Mouse (Mus musculus) hindbrain, embryonic 12.5 days (tissue): ENCODE measurements around the gene Ckap2l. TPM values are rescaled to one million over a fixed set of nuclear protein-coding genes. Genes with fewer than 3 reads are reported as not detected.

Experiments
- ATAC-seq: fragments of 200-750 bp; cut with Nextera tagmentation; 2 replicates; pipeline ENCODE4 v1.8.0; 2017; ENCODE audit warnings: moderate TSS enrichment; ENCODE audit not compliant: low FRiP score
- H3K27ac ChIP-seq: fragments of 300-500 bp; sonication (generic); 2 replicates; pipeline ENCODE4 v1.5.1; 2016; ENCODE audit warnings: mild to moderate bottlenecking
- H3K27me3 ChIP-seq: fragments of 300-500 bp; sonication (generic); 2 replicates; pipeline ENCODE4 v1.6.1; 2016; ENCODE audit warnings: mild to moderate bottlenecking
- H3K36me3 ChIP-seq: fragments of 300-500 bp; sonication (generic); 2 replicates; pipeline ENCODE4 v1.6.1; 2016; ENCODE audit warnings: mild to moderate bottlenecking
- H3K4me1 ChIP-seq: fragments of 300-500 bp; sonication (generic); 2 replicates; pipeline ENCODE4 v1.6.1; 2016
- H3K4me2 ChIP-seq: fragments of 300-500 bp; sonication (generic); replicated peaks from 2 replicates; pipeline ENCODE4 v1.6.1; 2016; ENCODE audit warnings: mild to moderate bottlenecking
- H3K4me3 ChIP-seq: fragments of 300-500 bp; sonication (generic); 2 replicates; pipeline ENCODE4 v1.5.1; 2016; ENCODE audit warnings: mild to moderate bottlenecking
- H3K9ac ChIP-seq: fragments of 300-500 bp; sonication (generic); 2 replicates; pipeline ENCODE4 v1.6.1; 2016; ENCODE audit warnings: mild to moderate bottlenecking, moderate library complexity
- H3K9me3 ChIP-seq: fragments of 300-500 bp; sonication (generic); replicated peaks from 2 replicates; pipeline ENCODE4 v1.6.1; 2016; ENCODE audit warnings: mild to moderate bottlenecking
- WGBS: fragments of 180-500 bp; shearing (Covaris S2); methylation state at CpG from one replicate; pipeline ENCODE4 v1.1.7; 2016; 5-methylcytosine and 5-hydroxymethylcytosine counted together
- polyA plus RNA-seq: library from polyadenylated mRNA; unstranded; fragments of >200 nt; fragmentation: Nextera tagmentation; extraction: Ambion mirVana; gene quantifications from 2 replicates; pipeline ENCODE4 v1.2.1, GENCODE M21; 2016

Ckap2l gene
- polyA plus RNA-seq = 33.8 and 37.6 TPM in 2 replicates

GRCm38 (mm10) chr2:129296671-129297588 lies at the start of gene Ckap2l:
Gene Ckap2l (minus strand): TSS chr2:129297212.
- WGBS = under 1% methylated on average over 49 of the region's 50 CpGs
- peak within 1 kb of the TSS; percentile 87 for H3K9ac ChIP-seq
- ATAC-seq = peak; percentile 100
- H3K4me1 ChIP-seq = peaks cover 15% of the 10 kb centered on the region
- no peaks in the 10 kb centered on the region for H3K9me3 ChIP-seq
- 0 out of 2 replicates have a peak, but pooled peaks cover 2% of the 10 kb centered on the region for H3K27me3 ChIP-seq
- peak within 1 kb of the TSS; percentile 79 for H3K4me2 ChIP-seq
- peak within 1 kb of the TSS; percentile 96 for H3K27ac ChIP-seq
- H3K4me3 ChIP-seq = peak within 1 kb of the TSS; percentile 73
- H3K36me3 ChIP-seq = no peaks in the 10 kb centered on the region

GRCm38 (mm10) chr2:129338138-129338621 lies 41.2 kb upstream of the Ckap2l start:
- 80% methylated on average over 6 of the region's 6 CpGs for WGBS
- Histone ChIP-seq H3K27ac (no peak overlapping the region), H3K4me1 (no peaks in the 10 kb centered on the region), H3K9me3 (0 out of 2 replicates have a peak, but pooled peaks cover 6% of the 10 kb centered on the region), H3K4me3 (no peak overlapping the region), H3K4me2 (no peak overlapping the region), H3K9ac (no peak overlapping the region), H3K27me3 (no peaks in the 10 kb centered on the region), H3K36me3 (no peaks in the 10 kb centered on the region)
- no peak for ATAC-seq

DNA sequence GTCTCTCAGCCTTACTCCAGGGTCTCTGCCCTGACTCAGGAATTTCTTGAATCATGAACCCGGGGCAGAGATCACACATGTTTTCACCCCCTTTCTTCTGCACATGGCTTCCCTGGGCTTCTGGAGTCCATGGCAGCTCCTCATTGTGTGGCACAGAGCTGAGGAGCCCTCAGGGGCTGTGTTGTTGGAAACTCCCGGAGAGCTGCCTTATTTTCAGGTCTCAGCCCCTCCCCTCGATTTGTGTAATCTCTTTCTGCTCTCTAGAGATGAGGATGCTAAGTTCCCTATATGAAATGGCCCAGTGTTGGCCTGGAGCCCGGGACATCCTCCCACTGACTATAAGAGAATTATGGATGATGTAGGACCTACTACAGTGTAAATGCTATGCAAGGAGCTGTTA lies 36.5 kb upstream of the Ckap2l start:
- ATAC-seq = no peak
- Histone ChIP-seq H3K9me3 (no peaks in the 10 kb centered on the region), H3K4me1 (no peaks in the 10 kb centered on the region), H3K4me2 (no peak overlapping the region), H3K27me3 (no peaks in the 10 kb centered on the region), H3K9ac (no peak overlapping the region), H3K36me3 (no peaks in the 10 kb centered on the region), H3K4me3 (no peak overlapping the region), H3K27ac (no peak overlapping the region)
- 66% methylated on average over 4 of the region's 4 CpGs for WGBS

- H3K27ac ChIP-seq = no peak overlapping the region
- no peak overlapping the region for H3K4me2 ChIP-seq
- no peaks in the 10 kb centered on the region for H3K36me3 ChIP-seq
- H3K4me1 ChIP-seq = no peaks in the 10 kb centered on the region
- ATAC-seq = no peak
- no peaks in the 10 kb centered on the region for H3K27me3 ChIP-seq
- WGBS = 92% methylated on average over 13 of the region's 13 CpGs
- no peak overlapping the region for H3K4me3 ChIP-seq
- H3K9ac ChIP-seq = no peak overlapping the region
- no peaks in the 10 kb centered on the region for H3K9me3 ChIP-seq
Measured at GRCm38 (mm10) chr2:129330540-129330939, 33.5 kb upstream of the Ckap2l start.

- no peak overlapping the region for H3K4me3 ChIP-seq
- WGBS = 75% methylated on average over 7 of the region's 7 CpGs
- H3K4me1 ChIP-seq = no peaks in the 10 kb centered on the region
- no peaks in the 10 kb centered on the region for H3K36me3 ChIP-seq
- no peak overlapping the region for H3K4me2 ChIP-seq
- no peak overlapping the region for H3K9ac ChIP-seq
- ATAC-seq = no peak
- no peaks in the 10 kb centered on the region for H3K27me3 ChIP-seq
- H3K9me3 ChIP-seq = no peaks in the 10 kb centered on the region
- H3K27ac ChIP-seq = no peak overlapping the region
Measured at GRCm38 (mm10) chr2:129330024-129330423, 33.0 kb upstream of the Ckap2l start.

- 81% methylated on average over 4 of the region's 4 CpGs for WGBS
Measured at GRCm38 (mm10) chr2:129328238-129328637, 31.2 kb upstream of the Ckap2l start.

DNA sequence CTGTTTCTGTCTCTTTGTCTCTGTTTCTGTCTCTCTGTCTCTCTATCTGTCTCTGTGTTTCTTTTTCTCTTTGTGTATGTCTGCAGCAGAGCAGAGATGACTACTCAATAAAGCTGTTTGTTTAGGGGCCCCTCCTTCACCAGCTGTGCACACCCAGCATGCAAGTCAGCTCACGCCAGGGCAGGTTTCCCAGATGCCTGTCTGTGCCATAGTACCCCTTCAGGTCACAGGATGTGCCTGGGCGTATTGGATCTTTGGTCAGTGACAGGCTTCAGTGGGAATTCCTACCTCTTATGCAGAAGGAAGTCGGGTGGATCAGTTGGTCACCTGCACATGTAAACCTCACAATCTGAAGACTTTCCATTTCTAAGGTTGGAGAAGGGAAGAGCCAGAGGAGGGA lies 27.2 kb upstream of the Ckap2l start:
- no peak overlapping the region for H3K27ac ChIP-seq
- ATAC-seq = no peak
- H3K4me2 ChIP-seq = no peak overlapping the region
- H3K4me3 ChIP-seq = no peak overlapping the region
- no peak overlapping the region for H3K9ac ChIP-seq
- WGBS = 80% methylated on average over 3 of the region's 3 CpGs
- H3K36me3 ChIP-seq = no peaks in the 10 kb centered on the region
- H3K9me3 ChIP-seq = no peaks in the 10 kb centered on the region
- no peaks in the 10 kb centered on the region for H3K4me1 ChIP-seq
- H3K27me3 ChIP-seq = no peaks in the 10 kb centered on the region

More at GRCm38 (mm10) chr2:129328238-129328637, 31.2 kb upstream of the Ckap2l start:
- Histone ChIP-seq H3K36me3 (no peaks in the 10 kb centered on the region), H3K4me1 (no peaks in the 10 kb centered on the region), H3K4me2 (no peak overlapping the region), H3K27me3 (no peaks in the 10 kb centered on the region), H3K9ac (no peak overlapping the region), H3K27ac (no peak overlapping the region), H3K9me3 (no peaks in the 10 kb centered on the region), H3K4me3 (no peak overlapping the region)
- ATAC-seq = no peak

DNA sequence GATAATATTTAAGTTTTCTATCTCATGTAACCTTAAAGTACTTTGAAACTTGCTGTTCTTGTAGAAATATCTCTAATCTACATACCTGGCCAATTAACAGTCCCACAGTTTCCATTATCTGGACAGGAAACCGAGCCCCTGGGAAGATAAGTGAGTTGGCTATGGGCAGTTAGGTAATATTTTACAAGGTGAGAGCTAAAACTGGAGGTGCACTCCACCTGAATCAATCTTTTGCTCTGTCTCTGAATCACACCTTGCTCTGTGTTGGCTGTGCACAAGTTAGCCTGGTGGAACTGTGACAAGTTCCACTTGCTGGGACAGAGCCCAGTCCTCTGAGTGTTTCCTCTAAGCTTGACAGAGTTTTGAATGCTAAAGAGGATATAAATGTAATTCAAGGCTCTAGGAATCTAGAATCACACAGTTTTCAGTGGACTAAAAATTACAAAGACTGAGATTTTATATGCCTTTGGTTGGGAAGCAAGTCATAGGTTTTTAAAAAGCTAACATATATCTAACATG lies 25.2 kb upstream of the Ckap2l start:
- Histone ChIP-seq H3K9ac (no peak overlapping the region), H3K4me3 (no peak overlapping the region), H3K36me3 (no peaks in the 10 kb centered on the region), H3K4me1 (no peaks in the 10 kb centered on the region), H3K27ac (no peak overlapping the region), H3K4me2 (no peak overlapping the region), H3K9me3 (no peaks in the 10 kb centered on the region), H3K27me3 (no peaks in the 10 kb centered on the region)
- ATAC-seq = no peak
- 76% methylated on average over 1 of the region's 1 CpGs for WGBS

GRCm38 (mm10) chr2:129320033-129320605 lies 23.1 kb upstream of the Ckap2l start:
- ATAC-seq = no peak
- Histone ChIP-seq H3K4me1 (no peaks in the 10 kb centered on the region), H3K36me3 (no peaks in the 10 kb centered on the region), H3K4me3 (no peak overlapping the region), H3K9me3 (no peaks in the 10 kb centered on the region), H3K9ac (no peak overlapping the region), H3K27me3 (no peaks in the 10 kb centered on the region), H3K27ac (no peak overlapping the region), H3K4me2 (no peak overlapping the region)
- 83% methylated on average over 8 of the region's 8 CpGs for WGBS

DNA sequence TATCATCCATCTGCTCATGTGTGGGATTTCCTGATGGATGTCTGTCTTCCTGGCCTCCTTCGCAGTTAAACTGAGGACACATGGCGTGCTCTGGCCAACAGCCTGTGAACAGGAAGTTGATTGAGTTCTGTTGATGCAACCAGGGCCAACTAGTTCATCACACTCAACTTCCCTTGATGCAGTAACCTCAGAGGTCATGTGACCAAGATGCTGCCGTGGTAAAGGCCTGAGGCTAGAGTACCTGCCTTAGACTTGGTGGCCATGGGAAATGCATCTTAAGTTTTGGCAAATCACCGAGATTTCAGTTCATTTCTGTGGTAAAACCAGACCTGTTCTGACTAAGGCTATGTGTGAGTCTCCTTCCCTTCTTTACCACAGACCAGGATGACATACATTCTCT lies 18.8 kb upstream of the Ckap2l start:
- no peak overlapping the region for H3K4me2 ChIP-seq
- H3K4me3 ChIP-seq = no peak overlapping the region
- ATAC-seq = no peak
- H3K9ac ChIP-seq = no peak overlapping the region
- no peaks in the 10 kb centered on the region for H3K27me3 ChIP-seq
- no peaks in the 10 kb centered on the region for H3K36me3 ChIP-seq
- no peaks in the 10 kb centered on the region for H3K4me1 ChIP-seq
- WGBS = 78% methylated on average over 4 of the region's 4 CpGs
- H3K27ac ChIP-seq = no peak overlapping the region
- no peaks in the 10 kb centered on the region for H3K9me3 ChIP-seq

DNA sequence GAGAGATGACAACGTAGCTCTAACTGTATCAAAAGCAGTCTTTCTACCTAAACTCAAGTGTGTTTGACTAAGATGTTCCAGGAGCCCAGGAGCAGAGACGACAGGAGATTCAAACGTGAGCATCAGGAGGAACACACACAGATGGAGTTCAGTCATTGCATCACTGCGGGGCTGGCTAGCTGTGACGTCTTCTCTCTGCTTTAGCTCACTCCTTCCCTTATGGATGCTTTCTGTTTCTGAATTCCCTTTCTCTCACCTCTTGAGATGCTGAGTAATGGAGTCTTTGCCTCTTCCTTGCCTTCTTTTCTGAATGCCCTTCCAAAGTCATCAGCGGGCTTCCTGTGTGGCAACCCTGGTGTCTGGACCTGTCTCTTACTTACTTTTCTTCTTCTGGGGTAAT lies 17.9 kb upstream of the Ckap2l start:
- H3K27me3 ChIP-seq = no peaks in the 10 kb centered on the region
- WGBS = 87% methylated on average over 6 of the region's 6 CpGs
- H3K27ac ChIP-seq = no peak overlapping the region
- no peak overlapping the region for H3K9ac ChIP-seq
- H3K4me3 ChIP-seq = no peak overlapping the region
- no peaks in the 10 kb centered on the region for H3K9me3 ChIP-seq
- no peak overlapping the region for H3K4me2 ChIP-seq
- no peaks in the 10 kb centered on the region for H3K4me1 ChIP-seq
- H3K36me3 ChIP-seq = no peaks in the 10 kb centered on the region
- ATAC-seq = no peak

GRCm38 (mm10) chr2:129313934-129314333 lies 16.9 kb upstream of the Ckap2l start:
- 100% methylated on average over 1 of the region's 1 CpGs for WGBS
- Histone ChIP-seq H3K4me2 (no peak overlapping the region), H3K4me1 (no peaks in the 10 kb centered on the region), H3K36me3 (no peaks in the 10 kb centered on the region), H3K27me3 (no peaks in the 10 kb centered on the region), H3K9me3 (no peaks in the 10 kb centered on the region), H3K4me3 (no peak overlapping the region), H3K9ac (no peak overlapping the region), H3K27ac (no peak overlapping the region)
- no peak for ATAC-seq
